Mouse (Mus musculus): ENCODE data around the gene Snrpd3. TPM values are rescaled to one million over a fixed set of nuclear protein-coding genes. Genes with fewer than 3 reads are reported as not detected.
A peak's percentile ranks its signal among the peaks of the same experiment; 100 is the strongest.
"Not testable (repeated sequence)": the region's sequence is repeated elsewhere in the genome, so short reads cannot be mapped to it uniquely, and the experiment has no call there.

Gene Snrpd3
- polyA plus RNA-seq, 1 experiment from 2014 or later: 63.3 TPM

GRCm38 (mm10) chr10:75499791-75500190 is 17.6 kb upstream of the Snrpd3 start:
- H3K27ac ChIP-seq (ENCODE audit: low read depth, low read length): no peak overlapping the region
- no peaks in the 10 kb centered on the region; the same call in 1 of the 2 replicates for H3K4me1 ChIP-seq (replicated peaks; ENCODE audit: control insufficient read depth, insufficient read depth, low read length)
- peak overlapping the region; percentile 46 for H3K4me2 ChIP-seq (replicated peaks; ENCODE audit: low read depth)
- H3K36me3 ChIP-seq (ENCODE audit: control insufficient read depth, insufficient read depth): no peaks in the 10 kb centered on the region
- TF ChIP-seq CTCF (IDR thresholded peaks at IDR 0.05; ENCODE audit: low read depth): no peak
- 41% methylated on average over 3 of the region's 3 CpGs for WGBS
- H3K27me3 ChIP-seq (replicated peaks; ENCODE audit: control insufficient read depth, insufficient read depth, low read length): no peaks in the 10 kb centered on the region
- ATAC-seq: peak; percentile 29; the same call in 1 of the 2 replicates
- no peak overlapping the region for H3K4me3 ChIP-seq (ENCODE audit: low read depth, low read length)
- H3K9ac ChIP-seq (ENCODE audit: low read depth, low read length): no peak overlapping the region
- H3K9me3 ChIP-seq (ENCODE audit: control insufficient read depth): no peaks in the 10 kb centered on the region

- TF ChIP-seq CTCF (IDR thresholded peaks at IDR 0.05; ENCODE audit: low read depth): peak; percentile 29; the same call in 1 of the 2 replicates
- ATAC-seq: peak; percentile 62
Measured at GRCm38 (mm10) chr10:75500345-75500744, 17.0 kb upstream of the Snrpd3 start.

GRCm38 (mm10) chr10:75501641-75502040 is 15.7 kb upstream of the Snrpd3 start:
- 97% methylated on average over 1 of the region's 1 CpGs for WGBS
- ATAC-seq: no peak

More at GRCm38 (mm10) chr10:75500345-75500744, 17.0 kb upstream of the Snrpd3 start:
- H3K4me2 ChIP-seq (replicated peaks; ENCODE audit: low read depth): peak overlapping the region; percentile 46
- H3K27me3 ChIP-seq (replicated peaks; ENCODE audit: control insufficient read depth, insufficient read depth, low read length): no peaks in the 10 kb centered on the region
- peaks cover 3% of the 10 kb centered on the region; the same call in 1 of the 2 replicates for H3K4me1 ChIP-seq (replicated peaks; ENCODE audit: control insufficient read depth, insufficient read depth, low read length)
- no peak overlapping the region for H3K27ac ChIP-seq (ENCODE audit: low read depth, low read length)
- no peaks in the 10 kb centered on the region for H3K36me3 ChIP-seq (ENCODE audit: control insufficient read depth, insufficient read depth)
- no peak overlapping the region for H3K9ac ChIP-seq (ENCODE audit: low read depth, low read length)
- WGBS: 23% methylated on average over 7 of the region's 7 CpGs
- H3K9me3 ChIP-seq (ENCODE audit: control insufficient read depth): no peaks in the 10 kb centered on the region
- H3K4me3 ChIP-seq (ENCODE audit: low read depth, low read length): no peak overlapping the region

GRCm38 (mm10) chr10:75503692-75504091 is 13.7 kb upstream of the Snrpd3 start:
- WGBS: 93% methylated on average over 7 of the region's 7 CpGs
- Histone ChIP-seq H3K27ac (ENCODE audit: low read depth, low read length) (no peak overlapping the region), H3K4me2 (replicated peaks; ENCODE audit: low read depth) (no peak overlapping the region), H3K4me3 (ENCODE audit: low read depth, low read length) (no peak overlapping the region), H3K4me1 (replicated peaks; ENCODE audit: control insufficient read depth, insufficient read depth, low read length) (peaks cover 3% of the 10 kb centered on the region; the same call in 1 of the 2 replicates), H3K9ac (ENCODE audit: low read depth, low read length) (no peak overlapping the region), H3K9me3 (ENCODE audit: control insufficient read depth) (no peaks in the 10 kb centered on the region), H3K36me3 (ENCODE audit: control insufficient read depth, insufficient read depth) (peaks cover 26% of the 10 kb centered on the region), H3K27me3 (replicated peaks; ENCODE audit: control insufficient read depth, insufficient read depth, low read length) (no peaks in the 10 kb centered on the region)
- ATAC-seq: no peak
- no peak for TF ChIP-seq CTCF (IDR thresholded peaks at IDR 0.05; ENCODE audit: low read depth)

More at GRCm38 (mm10) chr10:75501641-75502040, 15.7 kb upstream of the Snrpd3 start:
- Histone ChIP-seq H3K27ac (ENCODE audit: low read depth, low read length) (no peak overlapping the region), H3K4me3 (ENCODE audit: low read depth, low read length) (no peak overlapping the region), H3K27me3 (replicated peaks; ENCODE audit: control insufficient read depth, insufficient read depth, low read length) (no peaks in the 10 kb centered on the region), H3K4me2 (replicated peaks; ENCODE audit: low read depth) (no peak overlapping the region), H3K9ac (ENCODE audit: low read depth, low read length) (no peak overlapping the region), H3K9me3 (ENCODE audit: control insufficient read depth) (no peaks in the 10 kb centered on the region), H3K4me1 (replicated peaks; ENCODE audit: control insufficient read depth, insufficient read depth, low read length) (peaks cover 3% of the 10 kb centered on the region; the same call in 1 of the 2 replicates), H3K36me3 (ENCODE audit: control insufficient read depth, insufficient read depth) (peaks cover 6% of the 10 kb centered on the region; the same call in 1 of the 2 replicates)
- TF ChIP-seq CTCF (IDR thresholded peaks at IDR 0.05; ENCODE audit: low read depth): no peak

GRCm38 (mm10) chr10:75504234-75505129 is 12.9 kb upstream of the Snrpd3 start:
- peaks cover 3% of the 10 kb centered on the region; the same call in 1 of the 2 replicates for H3K4me1 ChIP-seq (replicated peaks; ENCODE audit: control insufficient read depth, insufficient read depth, low read length)
- ATAC-seq: peak; percentile 26
- H3K27me3 ChIP-seq (replicated peaks; ENCODE audit: control insufficient read depth, insufficient read depth, low read length): no peaks in the 10 kb centered on the region
- no peak overlapping the region for H3K4me2 ChIP-seq (replicated peaks; ENCODE audit: low read depth)
- no peak overlapping the region for H3K4me3 ChIP-seq (ENCODE audit: low read depth, low read length)
- H3K36me3 ChIP-seq (ENCODE audit: control insufficient read depth, insufficient read depth): peaks cover 34% of the 10 kb centered on the region
- H3K27ac ChIP-seq (ENCODE audit: low read depth, low read length): peak overlapping the region; percentile 63; the same call in 1 of the 2 replicates
- WGBS: 71% methylated on average over 8 of the region's 8 CpGs
- no peak overlapping the region for H3K9ac ChIP-seq (ENCODE audit: low read depth, low read length)
- no peaks in the 10 kb centered on the region for H3K9me3 ChIP-seq (ENCODE audit: control insufficient read depth)
- no peak for TF ChIP-seq CTCF (IDR thresholded peaks at IDR 0.05; ENCODE audit: low read depth)

GRCm38 (mm10) chr10:75505130-75505495 is 12.2 kb upstream of the Snrpd3 start:
- Histone ChIP-seq H3K27ac (ENCODE audit: low read depth, low read length) (peak overlapping the region; percentile 63), H3K4me3 (ENCODE audit: low read depth, low read length) (no peak overlapping the region), H3K27me3 (replicated peaks; ENCODE audit: control insufficient read depth, insufficient read depth, low read length) (no peaks in the 10 kb centered on the region), H3K36me3 (ENCODE audit: control insufficient read depth, insufficient read depth) (peaks cover 41% of the 10 kb centered on the region), H3K4me1 (replicated peaks; ENCODE audit: control insufficient read depth, insufficient read depth, low read length) (peaks cover 3% of the 10 kb centered on the region; the same call in 1 of the 2 replicates), H3K9me3 (ENCODE audit: control insufficient read depth) (no peaks in the 10 kb centered on the region), H3K9ac (ENCODE audit: low read depth, low read length) (no peak overlapping the region), H3K4me2 (replicated peaks; ENCODE audit: low read depth) (no peak overlapping the region)
- 34% methylated on average over 3 of the region's 3 CpGs for WGBS
- no peak for TF ChIP-seq CTCF (IDR thresholded peaks at IDR 0.05; ENCODE audit: low read depth)
- ATAC-seq: peak; percentile 55

GRCm38 (mm10) chr10:75505928-75506327 is 11.4 kb upstream of the Snrpd3 start:
- not testable (repeated sequence) for H3K4me2 ChIP-seq (replicated peaks; ENCODE audit: low read depth); H3K9ac ChIP-seq (ENCODE audit: low read depth, low read length); H3K4me3 ChIP-seq (ENCODE audit: low read depth, low read length); H3K27me3 ChIP-seq (replicated peaks; ENCODE audit: control insufficient read depth, insufficient read depth, low read length); H3K9me3 ChIP-seq (ENCODE audit: control insufficient read depth); ATAC-seq; H3K4me1 ChIP-seq (replicated peaks; ENCODE audit: control insufficient read depth, insufficient read depth, low read length)
- Histone ChIP-seq H3K36me3 (ENCODE audit: control insufficient read depth, insufficient read depth) (peaks cover 49% of the 10 kb centered on the region), H3K27ac (ENCODE audit: low read depth, low read length) (peak overlapping the region; percentile 63; the same call in 1 of the 2 replicates)
- WGBS: 89% methylated on average over 3 of the region's 3 CpGs

Data from intestine, postnatal 0 days (tissue).